Mouse (Mus musculus): ENCODE data around the gene Il31ra. TPM values are rescaled to one million over a fixed set of nuclear protein-coding genes. Genes with fewer than 3 reads are reported as not detected.

The Il31ra gene
- total RNA-seq, 1 experiment, result not detected

DNA sequence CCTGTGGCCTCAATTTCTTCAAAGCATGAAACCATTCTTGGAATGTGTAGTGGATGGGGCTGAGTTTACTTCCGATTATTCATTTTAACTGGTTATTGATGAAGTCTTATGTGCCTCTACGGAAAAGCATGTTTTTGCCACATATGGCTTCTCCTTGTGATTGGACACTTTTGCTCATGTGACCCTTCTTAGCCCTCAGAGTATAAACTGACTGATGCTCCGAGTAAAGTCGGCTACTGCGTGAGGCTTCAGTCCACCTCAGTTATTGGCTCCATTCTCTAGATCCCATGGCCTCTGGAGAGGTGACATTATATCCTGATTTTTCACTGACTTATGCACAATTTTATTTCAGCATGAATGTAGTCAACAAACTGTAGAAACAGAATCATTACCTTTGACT lies 40.9 kb downstream of the Il31ra start:
- in situ Hi-C loops (cut with MboI; ENCODE audit: low sequenced_read_pairs in 2 of 2, unreplicated experiment in 2 of 2), result no loop called here
- no peak for TF ChIP-seq MAFK (IDR thresholded peaks at IDR 0.05; ENCODE audit: insufficient read depth, low read depth, low read length)
- TF ChIP-seq CHD2 (IDR thresholded peaks at IDR 0.05; ENCODE audit: low read depth, low read length), result no peak
- TF ChIP-seq ZC3H11A (IDR thresholded peaks at IDR 0.05; ENCODE audit: borderline replicate concordance, low read depth, low read length), result no peak
- no peak for TF ChIP-seq HCFC1 (IDR thresholded peaks at IDR 0.05; ENCODE audit: borderline replicate concordance, insufficient read depth, low read length)
- no peak for TF ChIP-seq ZNF384 (IDR thresholded peaks at IDR 0.05; ENCODE audit: low read depth, low read length)
- DNase-seq (ENCODE audit: low read depth, low spot score), result no peak
- Histone ChIP-seq H3K9ac (ENCODE audit: insufficient read depth, low read depth, low read length, poor library complexity, severe bottlenecking) (no peak overlapping the region), H3K9me3 (ENCODE audit: control insufficient read depth, insufficient read depth, low read depth, low read length) (no peaks in the 10 kb centered on the region), H3K27ac (ENCODE audit: insufficient read depth, low read depth, low read length, poor library complexity, severe bottlenecking) (no peak overlapping the region), H3K4me3 (ENCODE audit: insufficient read depth in 1 of 2, low read depth in 1 of 2, low read length in 2 of 2, poor library complexity in 1 of 2, severe bottlenecking in 1 of 2) (no peak overlapping the region), H3K36me3 (ENCODE audit: control insufficient read depth, insufficient read depth, low read length, poor library complexity, severe bottlenecking) (no peaks in the 10 kb centered on the region), H3K4me1 (ENCODE audit: control insufficient read depth in 2 of 2, insufficient read depth in 2 of 2, low read length in 2 of 2, poor library complexity in 1 of 2) (no peaks in the 10 kb centered on the region)

- no peak overlapping the region for H3K4me3 ChIP-seq (ENCODE audit: insufficient read depth in 1 of 2, low read depth in 1 of 2, low read length in 2 of 2, poor library complexity in 1 of 2, severe bottlenecking in 1 of 2)
- no peaks in the 10 kb centered on the region for H3K36me3 ChIP-seq (ENCODE audit: control insufficient read depth, insufficient read depth, low read length, poor library complexity, severe bottlenecking)
- no peaks in the 10 kb centered on the region for H3K4me1 ChIP-seq (ENCODE audit: control insufficient read depth in 2 of 2, insufficient read depth in 2 of 2, low read length in 2 of 2, poor library complexity in 1 of 2)
- no peak for DNase-seq (ENCODE audit: low read depth, low spot score)
- H3K27ac ChIP-seq (ENCODE audit: insufficient read depth, low read depth, low read length, poor library complexity, severe bottlenecking), result no peak overlapping the region
- H3K9ac ChIP-seq (ENCODE audit: insufficient read depth, low read depth, low read length, poor library complexity, severe bottlenecking), result no peak overlapping the region
- TF ChIP-seq HCFC1 (IDR thresholded peaks at IDR 0.05; ENCODE audit: borderline replicate concordance, insufficient read depth, low read length), result no peak
- no peak for TF ChIP-seq ZNF384 (IDR thresholded peaks at IDR 0.05; ENCODE audit: low read depth, low read length)
- TF ChIP-seq CHD2 (IDR thresholded peaks at IDR 0.05; ENCODE audit: low read depth, low read length), result no peak
- no peak for TF ChIP-seq MAFK (IDR thresholded peaks at IDR 0.05; ENCODE audit: insufficient read depth, low read depth, low read length)
- TF ChIP-seq ZC3H11A (IDR thresholded peaks at IDR 0.05; ENCODE audit: borderline replicate concordance, low read depth, low read length), result no peak
- H3K9me3 ChIP-seq (ENCODE audit: control insufficient read depth, insufficient read depth, low read depth, low read length), result no peaks in the 10 kb centered on the region
- in situ Hi-C loops (cut with MboI; ENCODE audit: low sequenced_read_pairs in 2 of 2, unreplicated experiment in 2 of 2), result no loop called here
Observed at GRCm38 (mm10) chr13:112551641-112552548, 42.3 kb downstream of the Il31ra start.

DNA sequence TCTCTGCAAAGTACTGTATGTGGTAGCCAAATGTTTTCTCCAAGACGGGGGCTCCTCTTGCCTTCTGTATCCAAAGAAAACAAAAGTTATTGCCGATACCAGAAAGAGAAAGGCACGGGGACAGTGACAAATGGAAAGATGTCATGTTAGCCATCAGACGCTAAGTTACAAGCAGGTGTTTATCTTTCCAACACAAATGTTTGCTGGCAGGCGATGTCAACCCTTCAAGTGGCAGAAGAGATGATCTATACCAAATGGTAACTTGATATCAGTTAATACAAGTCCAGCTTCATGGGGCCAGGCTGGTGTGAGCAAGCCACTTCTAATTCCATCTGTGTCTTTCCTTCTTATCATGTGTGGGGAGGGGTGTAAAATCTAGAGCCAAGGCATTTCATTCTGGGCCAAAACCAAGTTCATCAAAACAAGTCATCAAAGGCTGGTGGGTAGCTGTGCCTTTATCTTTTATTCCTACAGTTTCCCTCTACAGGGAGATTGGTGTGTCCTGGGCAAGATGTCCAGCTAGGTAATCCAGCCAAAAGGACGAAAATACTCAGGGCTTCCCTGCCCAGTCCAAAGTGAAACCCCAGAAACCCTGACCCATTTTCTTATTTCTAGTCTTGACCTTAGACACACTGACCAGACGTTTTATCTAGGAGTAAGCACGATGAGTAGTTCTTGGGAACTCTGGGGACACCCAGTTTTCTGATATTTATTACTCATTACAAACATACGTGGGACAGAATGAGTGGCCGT lies 52.8 kb downstream of the Il31ra start:
- Histone ChIP-seq H3K27ac (ENCODE audit: insufficient read depth, low read depth, low read length, poor library complexity, severe bottlenecking) (no peak overlapping the region), H3K4me1 (ENCODE audit: control insufficient read depth in 2 of 2, insufficient read depth in 2 of 2, low read length in 2 of 2, poor library complexity in 1 of 2) (no peaks in the 10 kb centered on the region), H3K9me3 (ENCODE audit: control insufficient read depth, insufficient read depth, low read depth, low read length) (no peaks in the 10 kb centered on the region), H3K9ac (ENCODE audit: insufficient read depth, low read depth, low read length, poor library complexity, severe bottlenecking) (no peak overlapping the region), H3K36me3 (ENCODE audit: control insufficient read depth, insufficient read depth, low read length, poor library complexity, severe bottlenecking) (no peaks in the 10 kb centered on the region), H3K4me3 (ENCODE audit: insufficient read depth in 1 of 2, low read depth in 1 of 2, low read length in 2 of 2, poor library complexity in 1 of 2, severe bottlenecking in 1 of 2) (no peak overlapping the region)
- no peak for TF ChIP-seq HCFC1 (IDR thresholded peaks at IDR 0.05; ENCODE audit: borderline replicate concordance, insufficient read depth, low read length)
- no peak for TF ChIP-seq ZNF384 (IDR thresholded peaks at IDR 0.05; ENCODE audit: low read depth, low read length)
- TF ChIP-seq MAFK (IDR thresholded peaks at IDR 0.05; ENCODE audit: insufficient read depth, low read depth, low read length), result no peak
- TF ChIP-seq ZC3H11A (IDR thresholded peaks at IDR 0.05; ENCODE audit: borderline replicate concordance, low read depth, low read length), result no peak
- no peak for TF ChIP-seq CHD2 (IDR thresholded peaks at IDR 0.05; ENCODE audit: low read depth, low read length)
- in situ Hi-C loops (cut with MboI; ENCODE audit: low sequenced_read_pairs in 2 of 2, unreplicated experiment in 2 of 2), result loop anchor here in 1 of 2 experiments (25.0 kb wide), 1 partner anchor 754 kb away; no protein-coding TSS in a partner anchor
- DNase-seq (ENCODE audit: low read depth, low spot score), result no peak

DNA sequence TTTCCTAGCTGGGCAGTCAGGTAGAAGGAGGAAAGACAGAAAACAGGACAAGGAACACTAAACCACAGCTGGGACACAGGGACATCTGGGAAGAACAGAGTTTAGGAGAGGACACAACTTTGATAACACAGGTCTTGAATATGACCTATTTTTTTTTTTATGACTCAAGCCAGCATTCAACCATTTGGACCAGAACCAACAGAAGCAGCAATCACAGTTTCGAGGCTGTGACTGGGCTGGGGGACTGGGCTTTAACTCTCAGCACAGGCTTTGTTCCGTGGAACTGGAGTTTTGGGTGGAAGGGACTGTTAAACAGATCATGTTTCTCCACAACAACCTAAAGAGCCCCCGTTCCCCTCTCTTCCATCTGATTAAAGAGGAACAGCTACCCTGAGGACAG lies 53.5 kb downstream of the Il31ra start:
- in situ Hi-C loops (cut with MboI; ENCODE audit: low sequenced_read_pairs in 2 of 2, unreplicated experiment in 2 of 2), result loop anchor here in 1 of 2 experiments (25.0 kb wide), 1 partner anchor 753 kb away; no protein-coding TSS in a partner anchor
- H3K4me1 ChIP-seq (ENCODE audit: control insufficient read depth in 2 of 2, insufficient read depth in 2 of 2, low read length in 2 of 2, poor library complexity in 1 of 2), result no peaks in the 10 kb centered on the region
- H3K4me3 ChIP-seq (ENCODE audit: insufficient read depth in 1 of 2, low read depth in 1 of 2, low read length in 2 of 2, poor library complexity in 1 of 2, severe bottlenecking in 1 of 2), result no peak overlapping the region
- DNase-seq (ENCODE audit: low read depth, low spot score), result no peak
- H3K27ac ChIP-seq (ENCODE audit: insufficient read depth, low read depth, low read length, poor library complexity, severe bottlenecking), result no peak overlapping the region
- H3K9ac ChIP-seq (ENCODE audit: insufficient read depth, low read depth, low read length, poor library complexity, severe bottlenecking), result no peak overlapping the region
- no peaks in the 10 kb centered on the region for H3K9me3 ChIP-seq (ENCODE audit: control insufficient read depth, insufficient read depth, low read depth, low read length)
- H3K36me3 ChIP-seq (ENCODE audit: control insufficient read depth, insufficient read depth, low read length, poor library complexity, severe bottlenecking), result no peaks in the 10 kb centered on the region
- TF ChIP-seq CHD2 (IDR thresholded peaks at IDR 0.05; ENCODE audit: low read depth, low read length) (no peak), ZC3H11A (IDR thresholded peaks at IDR 0.05; ENCODE audit: borderline replicate concordance, low read depth, low read length) (no peak), HCFC1 (IDR thresholded peaks at IDR 0.05; ENCODE audit: borderline replicate concordance, insufficient read depth, low read length) (no peak), MAFK (IDR thresholded peaks at IDR 0.05; ENCODE audit: insufficient read depth, low read depth, low read length) (no peak), ZNF384 (IDR thresholded peaks at IDR 0.05; ENCODE audit: low read depth, low read length) (no peak)

All from ES-E14 (cell line).